8 mouse cellular contexts compared by ENCODE assay signal in genomic region chr1:23382461-23382805, GRCm38 (mm10). TPM values are rescaled to one million over a fixed set of nuclear protein-coding genes. Genes with fewer than 3 reads are reported as not detected.
A peak's percentile ranks its signal among the peaks of the same experiment; 100 is the strongest.
DNase-seq lines count a peak whose midpoint lies in the region; ATAC-seq and TF ChIP-seq lines count a peak whose summit lies in the region.

No protein-coding gene starts in this region.

- TF ChIP-seq CTCF in lung, adult 2 months (IDR thresholded peaks at IDR 0.05; ENCODE audit: insufficient read depth, low read length), result no peak

- H3K4me3 ChIP-seq in lung, adult 2 months (replicated peaks; ENCODE audit: extremely low read depth, low read depth, low read length), result peak overlapping the region; percentile 59
- peak overlapping the region; percentile 94 for H3K4me3 ChIP-seq in erythroblast, embryonic 14.5 days (replicated peaks)
- H3K4me3 ChIP-seq in liver, embryonic 12.5 days, result peak overlapping the region; percentile 90

- no peaks in the 10 kb centered on the region for H3K27me3 ChIP-seq in erythroblast, embryonic 14.5 days (ENCODE audit: control insufficient read depth)
- H3K27me3 ChIP-seq in liver, embryonic 12.5 days (replicated peaks), result no peaks in the 10 kb centered on the region

- peak overlapping the region; percentile 96 for H3K4me2 ChIP-seq in liver, embryonic 12.5 days

- TF ChIP-seq POLR2A in lung, adult 2 months (IDR thresholded peaks at IDR 0.05; ENCODE audit: borderline replicate concordance, extremely low read depth, low read depth, low read length), result no peak

- no peak for DNase-seq in lung, adult 2 months
- no peak for DNase-seq in lung, postnatal 10 days
- peak; percentile 38 for DNase-seq in ZHBTc4 (ENCODE audit: low read depth, low spot score)
- no peak for DNase-seq in adrenal gland, adult 2 months
- DNase-seq in left cerebral cortex, adult 18-20 months (ENCODE audit: low spot score in 2 of 2), result no peak
- DNase-seq in left cerebral cortex, adult 9 months (ENCODE audit: low spot score in 2 of 2), result no peak

- H3K36me3 ChIP-seq in erythroblast, embryonic 14.5 days (ENCODE audit: control insufficient read depth), result peaks cover 24% of the 10 kb centered on the region
- peaks cover 15% of the 10 kb centered on the region for H3K36me3 ChIP-seq in liver, embryonic 12.5 days

- no peak for ATAC-seq in liver, embryonic 12.5 days

- H3K27ac ChIP-seq in liver, embryonic 12.5 days, result peak overlapping the region; percentile 92

- under 1% methylated on average over 21 of the region's 21 CpGs for WGBS in lung, adult 2 months
- WGBS in liver, embryonic 12.5 days (ENCODE audit: insufficient replicate concordance), result 0% methylated on average over 21 of the region's 21 CpGs

- H3K9ac ChIP-seq in liver, embryonic 12.5 days, result peak overlapping the region; percentile 96

- peaks cover 7% of the 10 kb centered on the region for H3K4me1 ChIP-seq in lung, adult 2 months (ENCODE audit: control insufficient read depth, insufficient read depth, low read length)
- H3K4me1 ChIP-seq in erythroblast, embryonic 14.5 days (ENCODE audit: control insufficient read depth), result peaks cover 65% of the 10 kb centered on the region
- H3K4me1 ChIP-seq in liver, embryonic 12.5 days, result peaks cover 63% of the 10 kb centered on the region

- H3K9me3 ChIP-seq in erythroblast, embryonic 14.5 days (ENCODE audit: control insufficient read depth, low read length), result no peaks in the 10 kb centered on the region
- H3K9me3 ChIP-seq in liver, embryonic 12.5 days (replicated peaks), result no peaks in the 10 kb centered on the region

RNA-seq across cellular contexts. Expression of gene Ogfrl1, which starts 15.1 kb away (rescaled TPM):
- polyA plus RNA-seq in lung, adult 2 months (2012; rRNA removed), result 7.4 and 7.9 TPM in 2 replicates
- 1.5 TPM in 2 replicates for polyA plus RNA-seq in erythroblast, embryonic 14.5 days (2012)
- 21.3 and 24.0 TPM in 2 replicates for polyA plus RNA-seq in liver, embryonic 12.5 days (2016; fragmentation: Nextera tagmentation; extraction: Ambion mirVana)
- 1 to 10 TPM; 7.8 to 9.5 TPM for total RNA-seq in adrenal gland, adult 2 months (2021)
- 5.1 and 5.8 TPM in 2 replicates for polyA plus RNA-seq in adrenal gland, adult 2 months (2012; rRNA removed)
- 10 to 100 TPM; 77.0 to 91.0 TPM for total RNA-seq in left cerebral cortex, adult 18-20 months (2021)
